Mouse (Mus musculus): ENCODE measurements around the gene Top1. TPM values are rescaled to one million over a fixed set of nuclear protein-coding genes. Genes with fewer than 3 reads are reported as not detected.

The Top1 gene
- polyA plus RNA-seq, 1 experiment from 2014 or later, result 29.7 TPM

DNA sequence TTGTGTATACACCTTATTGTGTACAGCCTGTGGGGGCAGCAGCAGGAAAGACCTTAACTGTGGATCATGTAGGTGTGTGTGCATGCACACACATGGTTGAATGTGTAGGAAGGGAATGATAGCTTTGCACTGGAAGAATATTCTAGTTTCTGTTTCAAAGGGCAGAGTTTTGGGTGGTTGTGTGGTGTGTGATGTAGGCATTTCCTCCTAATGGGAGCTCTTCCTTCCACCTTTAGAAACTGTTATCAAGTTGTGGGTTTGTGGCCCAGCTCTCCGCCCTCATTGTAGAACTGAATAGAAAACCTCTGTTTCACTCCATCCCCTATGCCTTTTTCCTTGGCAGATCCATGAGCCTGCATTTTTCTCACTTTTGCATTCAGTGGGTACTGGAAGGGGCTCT, 99.8 kb downstream of the Top1 start:
- Histone ChIP-seq H3K9ac (ENCODE audit: low read length) (no peak overlapping the region), H3K4me1 (replicated peaks; ENCODE audit: control insufficient read depth, insufficient read depth) (peaks cover 4% of the 10 kb centered on the region; the same call in 1 of the 2 replicates), H3K9me3 (ENCODE audit: control insufficient read depth, low read length) (no peaks in the 10 kb centered on the region), H3K27ac (replicated peaks) (no peak overlapping the region), H3K36me3 (ENCODE audit: control insufficient read depth, insufficient read depth, low read length) (peaks cover 8% of the 10 kb centered on the region; the same call in 1 of the 2 replicates), H3K4me3 (ENCODE audit: low read depth, low read length) (no peak overlapping the region), H3K27me3 (ENCODE audit: control insufficient read depth, insufficient read depth, low read length) (no peaks in the 10 kb centered on the region), H3K4me2 (replicated peaks; ENCODE audit: low read depth) (no peak overlapping the region)
- TF ChIP-seq EP300 (optimal IDR thresholded peaks at IDR 0.05) (no peak), CTCF (IDR thresholded peaks at IDR 0.05; ENCODE audit: low read depth) (no peak)
- ATAC-seq (ENCODE audit: low FRiP score, low TSS enrichment) (no peak), DNase-seq (ENCODE audit: low spot score) (no peak)
- WGBS, result 91% methylated on average over 1 of the region's 1 CpGs

- peaks cover 17% of the 10 kb centered on the region; the same call in 1 of the 2 replicates for H3K36me3 ChIP-seq (ENCODE audit: control insufficient read depth, insufficient read depth, low read length)
- WGBS, result 93% methylated on average over 5 of the region's 5 CpGs
- 0 out of 2 replicates have a peak overlapping the region, but pooled peaks have one; percentile 45 for H3K27ac ChIP-seq (replicated peaks)
- H3K4me2 ChIP-seq (replicated peaks; ENCODE audit: low read depth), result no peak overlapping the region
- no peak overlapping the region for H3K4me3 ChIP-seq (ENCODE audit: low read depth, low read length)
- H3K4me1 ChIP-seq (replicated peaks; ENCODE audit: control insufficient read depth, insufficient read depth), result peaks cover 4% of the 10 kb centered on the region; the same call in 1 of the 2 replicates
- no peak overlapping the region for H3K9ac ChIP-seq (ENCODE audit: low read length)
- no peaks in the 10 kb centered on the region for H3K27me3 ChIP-seq (ENCODE audit: control insufficient read depth, insufficient read depth, low read length)
- TF ChIP-seq EP300 (optimal IDR thresholded peaks at IDR 0.05), result no peak
- TF ChIP-seq CTCF (IDR thresholded peaks at IDR 0.05; ENCODE audit: low read depth), result no peak
- ATAC-seq (ENCODE audit: low FRiP score, low TSS enrichment) (no peak), DNase-seq (ENCODE audit: low spot score) (no peak)
- H3K9me3 ChIP-seq (ENCODE audit: control insufficient read depth, low read length), result no peaks in the 10 kb centered on the region
Observed at GRCm38 (mm10) chr2:160746637-160747036, 100.9 kb downstream of the Top1 start.

DNA sequence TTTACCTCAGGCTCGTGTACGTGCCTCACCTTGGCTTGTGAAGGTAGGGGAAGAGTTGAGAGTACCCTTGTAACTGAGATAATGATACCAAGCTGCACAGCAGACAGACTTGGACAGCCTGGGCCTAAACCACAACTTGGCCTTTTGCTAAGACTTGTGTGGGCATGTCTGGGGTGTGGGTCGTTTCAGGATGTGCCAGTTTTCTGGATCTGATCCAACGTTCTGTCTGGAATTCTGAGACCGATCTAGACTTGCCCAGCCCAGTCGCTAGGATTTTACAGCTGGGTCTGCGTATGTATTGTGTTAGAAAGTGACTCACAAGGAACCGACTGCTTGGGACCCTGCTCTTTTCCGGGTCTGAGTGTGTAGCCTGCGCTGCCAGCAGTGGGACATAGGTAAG, 101.4 kb downstream of the Top1 start:
- 63% methylated on average over 10 of the region's 10 CpGs for WGBS
- Histone ChIP-seq H3K4me1 (replicated peaks; ENCODE audit: control insufficient read depth, insufficient read depth) (peaks cover 3% of the 10 kb centered on the region; the same call in 1 of the 2 replicates), H3K9me3 (ENCODE audit: control insufficient read depth, low read length) (no peaks in the 10 kb centered on the region), H3K27me3 (ENCODE audit: control insufficient read depth, insufficient read depth, low read length) (no peaks in the 10 kb centered on the region), H3K4me3 (ENCODE audit: low read depth, low read length) (no peak overlapping the region), H3K9ac (ENCODE audit: low read length) (no peak overlapping the region), H3K36me3 (ENCODE audit: control insufficient read depth, insufficient read depth, low read length) (peaks cover 21% of the 10 kb centered on the region), H3K4me2 (replicated peaks; ENCODE audit: low read depth) (no peak overlapping the region), H3K27ac (replicated peaks) (peak overlapping the region; percentile 49; the same call in 1 of the 2 replicates)
- DNase-seq (ENCODE audit: low spot score) (no peak), ATAC-seq (ENCODE audit: low FRiP score, low TSS enrichment) (peak; percentile 36; the same call in 1 of the 2 replicates)
- TF ChIP-seq EP300 (optimal IDR thresholded peaks at IDR 0.05), result peak; percentile 61
- no peak for TF ChIP-seq CTCF (IDR thresholded peaks at IDR 0.05; ENCODE audit: low read depth)

- Histone ChIP-seq H3K4me2 (replicated peaks; ENCODE audit: low read depth) (no peak overlapping the region), H3K4me1 (replicated peaks; ENCODE audit: control insufficient read depth, insufficient read depth) (no peaks in the 10 kb centered on the region), H3K4me3 (ENCODE audit: low read depth, low read length) (no peak overlapping the region), H3K9ac (ENCODE audit: low read length) (no peak overlapping the region), H3K9me3 (ENCODE audit: control insufficient read depth, low read length) (no peaks in the 10 kb centered on the region), H3K27ac (replicated peaks) (no peak overlapping the region), H3K27me3 (ENCODE audit: control insufficient read depth, insufficient read depth, low read length) (no peaks in the 10 kb centered on the region), H3K36me3 (ENCODE audit: control insufficient read depth, insufficient read depth, low read length) (peaks cover 54% of the 10 kb centered on the region)
- no peak for DNase-seq (ENCODE audit: low spot score)
- ATAC-seq (ENCODE audit: low FRiP score, low TSS enrichment), result no peak
- 87% methylated on average over 6 of the region's 6 CpGs for WGBS
- TF ChIP-seq EP300 (optimal IDR thresholded peaks at IDR 0.05) (no peak), CTCF (IDR thresholded peaks at IDR 0.05; ENCODE audit: low read depth) (no peak)
Observed at GRCm38 (mm10) chr2:160756583-160757203, 111.0 kb downstream of the Top1 start.

DNA sequence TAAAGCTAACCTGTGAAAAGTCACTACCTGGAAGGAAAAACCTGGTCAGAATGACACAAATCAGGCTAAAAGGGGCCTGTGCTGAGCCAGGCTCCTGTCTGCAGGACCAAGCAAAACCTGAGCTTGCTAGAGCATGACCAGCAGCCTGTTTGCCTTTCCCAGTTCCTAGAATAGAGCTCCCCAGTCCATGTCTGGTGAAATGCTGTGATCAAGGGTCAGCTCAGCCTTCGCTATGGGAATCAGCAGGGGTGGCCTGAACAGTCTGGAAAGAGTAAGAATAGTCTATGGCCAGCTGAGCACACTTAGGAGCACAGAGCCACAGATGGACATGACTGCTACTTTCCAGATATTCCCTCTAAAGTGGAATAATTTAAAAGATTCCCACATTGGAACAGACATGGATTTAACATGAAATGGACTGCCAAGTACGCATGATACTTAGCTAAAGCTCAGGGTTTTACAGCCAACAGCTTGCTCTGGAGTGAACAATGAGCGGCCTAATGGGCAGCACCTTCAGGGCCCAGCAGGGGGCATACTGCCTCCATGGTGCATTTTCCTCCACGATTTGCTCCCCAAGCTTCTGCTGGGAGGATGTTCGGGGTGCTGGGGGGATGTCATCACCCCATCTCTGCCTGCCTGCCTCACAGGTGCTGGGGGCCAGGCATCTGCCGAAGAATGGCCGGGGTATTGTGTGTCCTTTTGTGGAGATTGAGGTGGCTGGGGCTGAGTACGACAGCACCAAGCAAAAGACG, 114.9 kb downstream of the Top1 start:
- H3K27ac ChIP-seq (replicated peaks), result no peak overlapping the region
- WGBS, result 84% methylated on average over 9 of the region's 9 CpGs
- no peaks in the 10 kb centered on the region for H3K9me3 ChIP-seq (ENCODE audit: control insufficient read depth, low read length)
- no peak overlapping the region for H3K4me3 ChIP-seq (ENCODE audit: low read depth, low read length)
- H3K36me3 ChIP-seq (ENCODE audit: control insufficient read depth, insufficient read depth, low read length), result peaks cover 39% of the 10 kb centered on the region
- peak; percentile 50 for DNase-seq (ENCODE audit: low spot score)
- peak; percentile 82 for TF ChIP-seq CTCF (IDR thresholded peaks at IDR 0.05; ENCODE audit: low read depth)
- TF ChIP-seq EP300 (optimal IDR thresholded peaks at IDR 0.05), result no peak
- no peak overlapping the region for H3K9ac ChIP-seq (ENCODE audit: low read length)
- no peak overlapping the region for H3K4me2 ChIP-seq (replicated peaks; ENCODE audit: low read depth)
- H3K4me1 ChIP-seq (replicated peaks; ENCODE audit: control insufficient read depth, insufficient read depth), result no peaks in the 10 kb centered on the region
- no peak; the same call in 1 of the 2 replicates for ATAC-seq (ENCODE audit: low FRiP score, low TSS enrichment)
- H3K27me3 ChIP-seq (ENCODE audit: control insufficient read depth, insufficient read depth, low read length), result no peaks in the 10 kb centered on the region

DNA sequence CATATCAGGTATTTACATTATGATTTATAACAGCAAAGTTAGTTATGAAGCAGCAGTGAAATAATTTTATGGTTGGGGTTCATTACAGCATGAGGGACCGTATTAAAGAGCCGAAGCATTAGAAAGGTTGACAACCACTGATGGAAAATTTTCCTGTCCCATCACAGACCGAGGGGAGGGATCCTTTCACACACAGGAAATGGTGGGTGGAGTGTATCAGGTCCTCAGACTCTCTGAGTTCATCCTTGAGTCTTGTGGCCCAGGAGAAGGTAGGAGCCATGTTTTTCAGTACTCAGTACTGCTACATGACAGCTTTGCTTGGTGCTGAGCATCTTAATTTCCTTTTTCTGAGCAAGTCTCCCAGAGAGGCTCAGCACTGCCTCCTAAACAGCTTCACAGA, 118.1 kb downstream of the Top1 start:
- Histone ChIP-seq H3K4me3 (ENCODE audit: low read depth, low read length) (no peak overlapping the region), H3K4me2 (replicated peaks; ENCODE audit: low read depth) (no peak overlapping the region), H3K27me3 (ENCODE audit: control insufficient read depth, insufficient read depth, low read length) (no peaks in the 10 kb centered on the region), H3K9me3 (ENCODE audit: control insufficient read depth, low read length) (no peaks in the 10 kb centered on the region), H3K4me1 (replicated peaks; ENCODE audit: control insufficient read depth, insufficient read depth) (no peaks in the 10 kb centered on the region), H3K36me3 (ENCODE audit: control insufficient read depth, insufficient read depth, low read length) (peaks cover 19% of the 10 kb centered on the region), H3K27ac (replicated peaks) (no peak overlapping the region), H3K9ac (ENCODE audit: low read length) (no peak overlapping the region)
- WGBS, result 81% methylated on average over 3 of the region's 3 CpGs
- no peak for TF ChIP-seq CTCF (IDR thresholded peaks at IDR 0.05; ENCODE audit: low read depth)
- TF ChIP-seq EP300 (optimal IDR thresholded peaks at IDR 0.05), result no peak
- ATAC-seq (ENCODE audit: low FRiP score, low TSS enrichment) (no peak), DNase-seq (ENCODE audit: low spot score) (no peak)

Measured in stomach, postnatal 0 days (tissue).